Mouse (Mus musculus) hindbrain, embryonic 13.5 days (tissue): Measurements from ENCODE around the gene Slc37a3. TPM values are rescaled to one million over a fixed set of nuclear protein-coding genes. Genes with fewer than 3 reads are reported as not detected.

Source experiments
- polyA plus RNA-seq: library from polyadenylated mRNA; unstranded; fragments of >200 nt; fragmentation: Nextera tagmentation; extraction: Ambion mirVana; gene quantifications from 2 replicates; pipeline ENCODE4 v1.2.1, GENCODE M21; 2015

The Slc37a3 gene
- polyA plus RNA-seq, 1 experiment from 2014 or later = 63.2 TPM

Other genes with a start within 250 kb of the Slc37a3 start
- 9.2 and 9.3 TPM in 2 replicates for gene Kdm7a, start 170.9 kb downstream of the Slc37a3 start, polyA plus RNA-seq
- gene Rab19, start 3.5 kb upstream of the Slc37a3 start, polyA plus RNA-seq = 0.25 and 0.34 TPM in 2 replicates
- gene Mkrn1, start 42.8 kb upstream of the Slc37a3 start, polyA plus RNA-seq = 236 and 250 TPM in 2 replicates
- 25.4 and 27.5 TPM in 2 replicates for gene Dennd2a, start 180.2 kb upstream of the Slc37a3 start, polyA plus RNA-seq
- 41.4 and 46.9 TPM in 2 replicates for gene Adck2, start 196.2 kb upstream of the Slc37a3 start, polyA plus RNA-seq
- 2.1 TPM in 1 of 2 replicates, not detected in the other for gene Gm42420, start 208.1 kb upstream of the Slc37a3 start, polyA plus RNA-seq
- 410 and 414 TPM in 2 replicates for gene Ndufb2, start 214.9 kb upstream of the Slc37a3 start, polyA plus RNA-seq